Mouse (Mus musculus): ENCODE measurements around the gene Il21r.

DNA sequence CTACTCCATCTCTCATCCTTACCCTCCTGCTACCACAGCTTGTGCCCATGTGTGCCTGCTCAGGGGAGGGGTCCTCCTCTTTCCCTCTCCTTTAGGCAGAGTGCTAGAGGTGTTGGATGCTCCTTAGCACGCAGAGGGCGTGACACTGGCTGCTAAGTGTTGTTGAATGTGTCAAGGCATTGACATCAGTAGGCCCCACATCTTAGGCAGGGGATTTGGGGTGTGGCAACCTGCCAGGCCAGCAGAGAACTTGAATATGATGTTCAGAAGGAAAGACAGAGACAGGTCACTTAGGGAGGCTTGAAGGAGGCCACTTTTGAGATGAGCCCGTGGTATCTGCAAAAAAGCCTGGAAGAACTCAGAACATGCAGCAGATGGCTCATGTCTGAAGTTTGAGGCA is 25.1 kb upstream of the Il21r start:
- TF ChIP-seq CTCF (IDR thresholded peaks at IDR 0.05; ENCODE audit: low read depth) (no peak), EP300 (IDR thresholded peaks at IDR 0.05; ENCODE audit: low read depth) (no peak)
